Mouse (Mus musculus) layer of hippocampus, adult 2 months (tissue): Measurements from ENCODE around the gene Usp32. TPM values are rescaled to one million over a fixed set of nuclear protein-coding genes. Genes with fewer than 3 reads are reported as not detected.

Source experiments
- DNase-seq, 2 experiments: peaks; one replicate each; pipeline ENCODE4 v3.0.0; 2022; ENCODE audit warnings: low spot score in 2 of 2
- H3K27ac ChIP-seq: fragments of 200-600 bp; 2 replicates; pipeline ENCODE4 v1.8.1; 2022
- H3K4me3 ChIP-seq: fragments of 200-600 bp; 2 replicates; pipeline ENCODE4 v1.8.1; 2022; ENCODE audit warnings: mild to moderate bottlenecking
- CTCF ChIP-seq: fragments of 200-600 bp; conservative IDR thresholded peaks from 2 replicates; pipeline ENCODE4 v1.8.1; 2022; ENCODE audit warnings: antibody characterized with exemption, mild to moderate bottlenecking, moderate library complexity
- total RNA-seq, 2 experiments: library from RNA; stranded (reverse); gene quantifications; 2 replicates each; pipeline ENCODE4 v1.2.3; 2021

The Usp32 gene
- total RNA-seq, 2 experiments from 2014 or later, result 91.3 to 94.5 TPM

DNA sequence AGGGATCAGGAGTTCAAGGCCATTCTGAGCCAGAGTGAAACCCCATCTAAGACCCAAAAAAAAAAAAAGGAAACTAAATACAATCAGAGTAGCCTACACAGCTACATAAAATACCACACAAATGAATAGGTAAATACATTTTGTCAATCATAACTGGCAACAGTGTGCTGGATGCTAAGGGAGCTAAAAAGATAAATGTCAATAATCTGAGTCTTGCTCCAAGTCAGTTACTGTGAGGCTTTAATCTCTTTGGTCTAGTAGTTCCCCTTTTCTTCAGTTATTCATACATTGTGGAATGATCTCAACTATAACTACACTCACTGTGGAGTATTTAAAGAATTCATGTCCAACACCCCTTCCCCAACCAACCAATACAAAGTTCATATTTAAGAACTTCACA lies 30.0 kb downstream of the Usp32 start:
- Histone ChIP-seq H3K4me3 (no peak overlapping the region), H3K27ac (no peak overlapping the region)
- TF ChIP-seq CTCF, result no peak
- DNase-seq, result no peak

DNA sequence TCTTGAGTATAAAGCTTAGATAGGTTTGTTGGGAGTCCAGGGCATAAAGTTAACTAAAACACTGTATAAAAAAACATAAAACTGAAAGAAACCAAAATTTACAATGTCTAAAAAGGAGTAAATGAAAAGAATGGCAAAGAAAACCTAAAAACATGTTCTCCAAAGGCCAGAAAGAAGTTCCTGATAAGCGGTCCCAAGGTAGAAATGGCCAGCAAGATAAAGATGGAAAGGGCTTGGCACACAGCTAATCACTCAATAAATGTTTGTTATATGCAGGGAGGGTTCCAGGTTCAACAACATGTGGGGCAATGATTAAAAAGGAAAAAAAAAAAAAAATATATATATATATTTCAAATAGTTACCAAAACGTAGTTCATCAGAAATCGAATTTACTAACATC lies 32.7 kb downstream of the Usp32 start:
- Histone ChIP-seq H3K4me3 (no peak overlapping the region), H3K27ac (no peak overlapping the region)
- DNase-seq, result no peak
- no peak for TF ChIP-seq CTCF

DNA sequence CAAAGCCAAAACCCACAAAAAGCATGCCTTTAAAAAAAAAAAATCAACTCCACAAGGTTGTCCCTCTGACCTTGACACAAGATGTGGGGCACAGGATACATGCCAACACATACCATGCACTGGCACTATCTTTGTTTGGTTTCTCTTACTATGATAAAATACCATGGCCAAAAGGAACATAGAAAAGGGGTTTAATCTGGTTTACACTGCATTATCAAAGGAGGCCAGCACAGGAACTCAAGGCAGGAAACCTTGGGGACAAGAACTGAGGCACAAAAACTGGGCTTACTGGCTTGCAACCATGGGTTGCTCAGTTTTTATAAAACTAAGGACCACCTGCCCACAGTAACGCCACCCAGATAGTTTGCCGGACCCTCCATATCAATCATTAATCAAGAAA lies 34.1 kb downstream of the Usp32 start:
- DNase-seq, result no peak
- Histone ChIP-seq H3K27ac (no peak overlapping the region), H3K4me3 (no peak overlapping the region)
- TF ChIP-seq CTCF, result no peak

DNA sequence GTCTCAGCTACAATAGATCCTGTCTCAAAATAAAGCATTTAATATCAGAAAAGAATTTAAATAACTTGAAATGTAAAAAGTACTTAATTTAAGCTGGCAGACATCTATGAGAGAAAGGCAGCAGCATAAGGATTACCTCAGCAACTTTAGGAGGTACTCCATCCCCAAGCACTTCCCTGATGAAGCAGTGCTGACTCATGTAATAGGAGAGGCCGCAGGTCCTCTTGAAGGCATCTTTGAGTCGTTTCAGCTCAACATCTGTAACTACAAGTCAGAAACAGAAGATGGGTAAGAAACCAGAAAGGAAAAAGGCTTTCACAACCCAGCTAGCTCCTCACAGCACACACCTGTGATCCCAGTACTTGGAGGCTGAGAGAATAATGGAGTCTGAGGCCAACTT lies 36.2 kb downstream of the Usp32 start:
- no peak for TF ChIP-seq CTCF
- DNase-seq, result no peak
- Histone ChIP-seq H3K4me3 (no peak overlapping the region), H3K27ac (no peak overlapping the region)

DNA sequence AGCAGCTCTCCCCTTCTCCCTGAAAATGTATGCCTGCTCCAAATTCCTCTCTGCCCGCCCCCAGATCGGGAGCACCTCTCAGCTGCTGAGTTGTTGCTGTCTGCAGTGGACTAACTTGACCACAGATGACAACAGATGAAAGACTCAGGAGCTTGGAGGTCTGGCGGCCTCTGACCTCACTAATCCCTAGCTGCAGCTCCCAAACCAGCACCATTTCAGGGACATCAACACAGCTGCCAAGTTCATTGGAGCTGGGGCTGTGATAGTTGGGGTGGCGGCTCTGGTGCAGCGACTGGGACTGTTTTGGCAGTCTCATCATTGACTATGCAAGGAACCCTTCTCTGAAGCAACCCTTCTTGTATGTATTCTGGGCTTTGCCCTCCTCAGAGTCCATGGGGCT lies 44.8 kb downstream of the Usp32 start:
- no peak for TF ChIP-seq CTCF
- no peak overlapping the region for H3K4me3 ChIP-seq
- DNase-seq, result no peak
- no peak overlapping the region for H3K27ac ChIP-seq

DNA sequence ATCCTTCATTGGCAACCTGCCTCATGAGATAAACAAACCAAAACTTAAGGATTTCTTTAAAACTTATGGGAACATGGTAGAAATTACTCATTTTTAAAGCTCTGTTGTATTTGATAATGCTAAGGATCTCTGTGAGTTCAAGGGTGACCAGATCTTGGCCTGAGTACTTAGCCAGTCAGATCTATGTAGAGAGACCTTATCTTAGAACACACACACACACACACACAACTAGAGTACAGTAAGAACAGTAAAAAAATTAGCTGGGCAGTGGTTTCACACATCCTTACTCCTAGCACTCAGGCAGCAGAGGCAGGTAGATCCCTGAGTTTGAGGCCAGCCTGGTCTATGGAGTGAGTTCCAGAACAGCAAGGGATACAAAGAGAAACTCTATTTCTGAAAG lies 53.7 kb downstream of the Usp32 start:
- Histone ChIP-seq H3K4me3 (no peak overlapping the region), H3K27ac (no peak overlapping the region)
- no peak for DNase-seq
- TF ChIP-seq CTCF, result no peak

DNA sequence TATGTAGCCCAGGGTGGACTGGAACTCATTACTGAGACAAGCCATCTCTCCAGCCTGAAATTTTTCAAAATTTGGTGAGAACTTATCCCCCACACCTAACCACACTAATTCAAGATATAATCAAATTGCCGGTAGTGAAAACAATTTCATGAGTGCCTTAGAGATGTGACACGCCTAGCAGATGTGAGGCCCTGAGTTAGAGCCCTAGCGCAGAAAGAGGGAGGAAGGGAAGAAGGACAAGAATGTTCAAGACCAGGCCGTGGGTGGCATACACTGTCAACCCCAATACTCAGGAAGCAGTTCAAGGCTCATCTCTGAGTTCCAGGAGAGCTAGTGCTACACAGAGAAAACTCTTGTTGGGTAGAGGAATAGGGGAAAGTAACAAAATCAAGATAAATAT lies 72.1 kb downstream of the Usp32 start:
- no peak overlapping the region for H3K27ac ChIP-seq
- no peak for TF ChIP-seq CTCF
- no peak for DNase-seq
- H3K4me3 ChIP-seq, result no peak overlapping the region

DNA sequence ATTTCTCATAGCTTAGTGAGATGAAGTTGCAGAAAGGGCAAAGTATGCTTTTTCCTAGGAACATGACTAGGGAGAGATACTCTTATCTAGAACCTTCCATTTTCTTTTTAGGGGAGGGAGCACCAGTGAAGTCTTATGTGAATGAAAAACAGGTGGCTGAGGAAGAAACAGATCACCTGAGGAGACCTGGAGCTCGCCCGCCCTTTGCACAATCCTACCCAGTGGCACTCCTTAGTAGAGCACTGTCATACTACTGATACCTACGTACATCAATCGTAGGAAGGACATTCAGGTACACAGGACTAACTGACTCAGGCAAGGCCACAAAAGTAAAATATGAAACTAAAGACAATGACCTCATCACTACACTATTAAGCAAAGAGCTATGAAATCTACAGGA lies 81.4 kb downstream of the Usp32 start:
- DNase-seq, result no peak
- Histone ChIP-seq H3K4me3 (no peak overlapping the region), H3K27ac (no peak overlapping the region)
- TF ChIP-seq CTCF, result no peak

DNA sequence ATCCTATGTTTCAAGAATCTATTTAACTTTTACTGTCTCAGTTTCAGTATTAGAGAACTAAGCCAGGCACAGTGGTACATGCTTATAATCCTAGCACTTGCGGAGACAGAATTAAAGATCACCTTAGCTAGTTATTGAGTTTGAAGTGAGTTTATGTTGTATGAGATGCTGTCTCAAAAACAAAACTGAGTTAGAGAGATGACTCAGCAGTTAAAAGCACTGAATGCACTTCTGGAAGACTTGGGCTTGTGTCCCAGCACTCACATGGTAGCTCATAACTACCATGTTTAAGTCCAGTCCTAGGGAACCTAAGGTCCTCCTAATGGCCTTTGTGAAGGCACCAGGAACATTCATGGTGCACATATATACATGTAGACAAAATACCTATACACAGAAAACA lies 82.4 kb downstream of the Usp32 start:
- no peak overlapping the region for H3K4me3 ChIP-seq
- DNase-seq, result no peak
- no peak for TF ChIP-seq CTCF
- H3K27ac ChIP-seq, result no peak overlapping the region

DNA sequence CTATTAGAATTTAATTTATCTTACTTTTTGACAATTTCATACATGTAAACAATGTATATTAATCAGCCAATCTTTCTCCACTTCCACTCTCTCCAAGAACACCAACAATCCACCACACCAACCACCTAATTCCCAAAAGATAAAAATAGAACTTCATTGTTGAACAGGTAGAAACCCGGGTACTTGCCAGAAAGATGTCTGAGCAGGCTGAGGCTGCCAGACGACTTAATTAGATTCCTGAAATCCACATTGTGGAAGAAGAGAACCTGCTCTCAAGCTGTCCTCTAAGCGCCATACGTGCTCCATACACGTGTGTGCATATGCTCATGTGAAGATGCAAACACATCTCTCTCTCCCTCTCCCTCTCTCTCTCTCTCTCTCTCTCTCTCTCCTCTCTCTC lies 83.1 kb downstream of the Usp32 start:
- no peak for DNase-seq
- no peak for TF ChIP-seq CTCF
- Histone ChIP-seq H3K4me3 (no peak overlapping the region), H3K27ac (no peak overlapping the region)

DNA sequence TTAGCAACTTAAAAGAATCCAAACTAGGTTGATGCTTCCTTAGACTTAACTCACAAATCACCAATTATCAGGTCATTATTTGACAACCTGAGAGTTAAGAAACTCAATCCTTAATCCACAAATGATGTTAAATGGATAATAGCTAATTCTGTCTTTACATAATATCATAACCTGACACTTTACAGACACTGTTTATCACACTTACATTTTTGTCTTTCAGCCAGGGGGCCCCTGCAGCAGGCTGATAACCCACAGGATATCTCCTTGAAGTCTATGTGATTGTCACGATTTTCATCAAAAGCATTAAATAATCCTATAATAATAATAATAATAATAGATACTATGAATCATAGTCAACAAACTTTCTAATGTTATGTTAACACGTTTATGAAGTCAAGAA lies 84.4 kb downstream of the Usp32 start:
- no peak overlapping the region for H3K27ac ChIP-seq
- no peak overlapping the region for H3K4me3 ChIP-seq
- DNase-seq, result no peak
- no peak for TF ChIP-seq CTCF

DNA sequence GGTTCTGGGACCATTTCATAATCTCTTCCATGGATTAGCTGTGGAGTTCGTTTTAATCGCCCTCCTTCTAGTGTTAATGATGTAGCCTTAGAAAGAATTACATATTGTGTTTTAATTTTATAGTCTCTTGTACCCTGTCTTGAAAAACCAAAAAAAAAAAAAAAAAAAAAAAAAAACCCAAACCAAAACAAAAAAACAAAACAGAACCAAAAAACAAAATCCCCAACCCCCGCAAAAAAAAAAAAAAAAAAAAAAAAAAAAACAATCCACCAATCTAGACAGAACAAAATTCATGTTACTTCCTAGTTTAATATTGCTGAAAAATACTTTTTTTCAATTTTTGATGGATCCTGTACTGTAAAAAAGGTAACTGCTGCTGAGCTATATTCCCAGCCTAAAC lies 100.7 kb downstream of the Usp32 start:
- TF ChIP-seq CTCF, result no peak
- Histone ChIP-seq H3K4me3 (no peak overlapping the region), H3K27ac (no peak overlapping the region)
- DNase-seq, result no peak

DNA sequence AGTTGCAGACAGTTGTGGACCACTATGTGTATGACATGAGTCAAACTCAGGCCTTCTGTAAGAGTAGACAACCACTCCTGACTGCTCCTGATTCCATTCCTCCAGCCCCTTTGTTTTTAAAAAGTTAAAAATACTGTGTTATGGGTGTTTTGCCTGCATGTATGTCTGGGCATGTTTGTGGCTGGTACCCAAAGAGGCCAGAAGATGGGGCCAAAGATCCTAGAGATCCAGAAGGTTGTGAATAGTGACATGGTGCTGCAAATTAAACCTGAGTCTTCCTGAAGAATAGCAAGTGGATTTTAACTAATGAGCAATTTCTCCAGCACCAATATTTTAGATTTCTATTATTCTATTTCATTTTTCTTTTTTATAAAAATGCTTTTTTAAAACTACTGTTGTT lies 126.8 kb downstream of the Usp32 start:
- DNase-seq, result no peak
- TF ChIP-seq CTCF, result peak; percentile 39; the same call in 1 of the 2 replicates
- H3K27ac ChIP-seq, result no peak overlapping the region
- no peak overlapping the region for H3K4me3 ChIP-seq

DNA sequence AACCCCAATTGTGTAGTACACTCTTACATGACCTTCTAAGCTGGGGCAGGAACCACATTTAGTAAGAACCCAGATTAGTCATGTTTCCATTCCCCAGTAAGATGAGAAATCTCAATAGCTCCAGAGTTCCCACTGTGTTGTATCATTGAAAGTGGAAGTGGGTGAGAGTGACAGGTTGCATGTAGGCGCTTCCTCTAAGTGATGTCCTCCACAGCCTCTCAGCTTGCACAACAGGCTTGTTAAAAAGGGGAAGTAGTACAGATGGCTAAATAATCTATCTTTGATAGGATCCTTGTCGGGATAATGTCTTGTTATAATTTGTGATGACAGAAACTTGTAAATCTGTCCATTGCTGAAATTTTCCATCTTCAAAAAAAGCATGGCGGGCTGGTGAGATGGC lies 136.4 kb downstream of the Usp32 start:
- peak overlapping the region; percentile 65; the same call in 1 of the 2 replicates for H3K27ac ChIP-seq
- H3K4me3 ChIP-seq, result no peak overlapping the region
- peak; percentile 39 to 82 for DNase-seq
- TF ChIP-seq CTCF, result no peak

DNA sequence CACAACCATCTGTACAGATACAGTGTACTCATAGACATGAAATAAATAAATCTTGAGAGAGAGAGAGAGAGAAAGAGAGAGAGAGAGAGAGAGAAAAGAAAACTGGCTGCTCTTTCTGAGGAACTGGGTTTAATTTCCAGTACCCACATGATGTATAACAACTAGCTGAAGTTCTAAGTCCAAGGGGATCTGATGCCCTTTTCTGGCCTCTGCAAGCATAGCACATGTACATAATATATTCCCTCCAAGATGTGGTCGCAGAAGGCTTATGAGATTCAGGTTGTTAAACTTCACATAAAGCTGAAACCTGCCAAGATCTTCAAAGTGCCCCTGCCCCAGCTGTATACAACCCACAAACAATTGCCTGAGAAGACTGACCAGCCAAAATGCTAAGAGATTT lies 144.7 kb downstream of the Usp32 start:
- TF ChIP-seq CTCF, result peak; percentile 60
- Histone ChIP-seq H3K4me3 (no peak overlapping the region), H3K27ac (no peak overlapping the region)
- no peak for DNase-seq

DNA sequence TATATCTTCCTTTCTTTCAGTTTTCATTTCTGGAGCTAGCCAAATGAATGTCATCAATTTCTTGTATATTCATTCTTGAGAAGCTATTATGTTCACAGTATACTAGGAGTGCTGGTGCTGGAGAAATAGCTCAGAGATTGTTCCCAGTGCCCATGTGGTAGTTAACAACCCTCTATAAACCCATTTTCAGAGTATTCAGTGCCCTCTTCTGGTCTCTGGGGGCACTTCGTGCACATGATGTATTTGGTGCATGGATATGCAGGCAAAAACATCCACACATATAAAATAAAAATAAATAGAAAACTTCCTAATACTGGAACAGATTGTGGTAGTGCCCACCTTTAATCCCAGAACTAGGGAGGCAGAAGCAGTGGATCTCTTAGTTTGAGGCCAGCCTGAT lies 147.0 kb downstream of the Usp32 start:
- DNase-seq, result no peak
- H3K27ac ChIP-seq, result no peak overlapping the region
- peak; percentile 66 for TF ChIP-seq CTCF

More for the DNA sequence above, 147.0 kb downstream of the Usp32 start:
- no peak overlapping the region for H3K4me3 ChIP-seq
